Mouse (Mus musculus): Measurements from ENCODE around the gene Cgref1. TPM values are rescaled to one million over a fixed set of nuclear protein-coding genes. Genes with fewer than 3 reads are reported as not detected.

Gene Cgref1
- total RNA-seq, 1 experiment from 2014 or later = not detected

DNA sequence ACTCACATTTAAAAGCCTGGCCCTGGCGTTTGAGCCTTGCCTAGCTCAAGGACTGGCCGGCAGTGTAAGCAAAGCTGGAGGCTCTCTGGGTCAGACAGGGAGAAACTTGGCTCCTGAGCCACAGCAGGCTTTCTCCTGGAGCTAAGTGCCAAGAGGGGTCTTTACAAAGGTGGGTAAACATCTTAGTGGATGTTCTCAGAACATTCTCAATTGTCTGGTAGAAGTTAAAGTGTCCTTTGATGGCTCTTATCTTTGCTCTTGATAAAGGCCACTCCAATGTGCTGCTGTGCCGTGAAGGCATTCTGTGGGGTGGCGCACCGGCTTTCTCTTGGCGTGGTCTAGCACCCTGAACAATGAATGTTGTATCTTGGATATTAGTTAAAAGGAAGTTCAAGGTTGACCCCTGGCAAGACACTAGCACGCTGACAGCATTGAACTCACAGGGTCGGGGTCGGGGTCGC is 22.8 kb downstream of the Cgref1 start:
- ATAC-seq (replicated peaks in 1 of 2; ENCODE audit: insufficient read depth in 1 of 2, low FRiP score in 2 of 2, low TSS enrichment in 1 of 2, low read depth in 1 of 2, poor library complexity in 2 of 2, severe bottlenecking in 2 of 2) = no peak

- ATAC-seq (replicated peaks in 1 of 2; ENCODE audit: insufficient read depth in 1 of 2, low FRiP score in 2 of 2, low TSS enrichment in 1 of 2, low read depth in 1 of 2, poor library complexity in 2 of 2, severe bottlenecking in 2 of 2) = peak; percentile 90 to 95
These were observed 23.9 kb downstream of the Cgref1 start, which contains the start of gene Khk for GRCm38 (mm10) chr5:30921256-30922033. Khk (plus strand) TSS chr5:30921431.

- ATAC-seq (replicated peaks in 1 of 2; ENCODE audit: insufficient read depth in 1 of 2, low FRiP score in 2 of 2, low TSS enrichment in 1 of 2, low read depth in 1 of 2, poor library complexity in 2 of 2, severe bottlenecking in 2 of 2) = no peak
These were observed 24.8 kb downstream of the Cgref1 start for GRCm38 (mm10) chr5:30920621-30921020.

DNA sequence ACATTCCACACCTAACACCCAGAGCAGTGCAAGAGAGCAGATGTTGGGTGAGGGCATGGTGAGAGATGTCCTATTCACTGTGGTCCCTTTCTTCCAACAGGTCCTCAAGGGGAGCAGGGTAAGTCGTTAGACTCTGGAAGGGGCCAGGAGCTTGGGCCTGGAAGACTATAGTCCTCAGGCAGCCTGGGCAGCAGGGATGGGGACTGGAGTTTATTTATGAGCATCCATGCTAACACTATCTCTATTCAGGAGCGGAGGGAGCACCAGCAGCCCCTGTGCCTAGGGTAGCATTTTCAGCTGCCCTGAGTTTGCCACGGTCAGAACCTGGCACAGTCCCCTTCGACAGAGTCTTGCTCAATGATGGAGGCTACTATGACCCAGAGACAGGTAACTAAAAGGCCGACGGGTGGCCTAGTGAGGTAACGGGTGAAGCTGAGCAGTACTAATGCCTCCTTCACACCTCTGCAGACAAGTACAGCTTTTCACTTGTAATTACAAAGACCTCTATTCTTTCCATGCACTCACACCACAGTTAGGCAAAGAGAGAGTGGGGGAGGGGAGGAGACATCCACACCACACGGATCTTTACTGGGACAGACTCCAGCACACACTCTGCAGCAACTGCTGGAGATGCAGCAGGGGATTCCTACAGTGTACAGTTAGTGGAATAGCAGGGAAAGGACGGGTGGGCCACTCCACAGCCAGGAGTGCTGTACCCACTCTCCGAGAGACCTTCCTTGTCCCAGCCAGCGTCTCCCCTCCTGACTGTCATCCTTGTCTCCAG is 25.4 kb downstream of the Cgref1 start:
- ATAC-seq (replicated peaks in 1 of 2; ENCODE audit: insufficient read depth in 1 of 2, low FRiP score in 2 of 2, low TSS enrichment in 1 of 2, low read depth in 1 of 2, poor library complexity in 2 of 2, severe bottlenecking in 2 of 2) = no peak

GRCm38 (mm10) chr5:30918691-30919090 is 26.7 kb downstream of the Cgref1 start:
- no peak for ATAC-seq (replicated peaks in 1 of 2; ENCODE audit: insufficient read depth in 1 of 2, low FRiP score in 2 of 2, low TSS enrichment in 1 of 2, low read depth in 1 of 2, poor library complexity in 2 of 2, severe bottlenecking in 2 of 2)

GRCm38 (mm10) chr5:30917891-30918670 is 27.3 kb downstream of the Cgref1 start:
- no peak for ATAC-seq (replicated peaks in 1 of 2; ENCODE audit: insufficient read depth in 1 of 2, low FRiP score in 2 of 2, low TSS enrichment in 1 of 2, low read depth in 1 of 2, poor library complexity in 2 of 2, severe bottlenecking in 2 of 2)

- no peak for ATAC-seq (replicated peaks in 1 of 2; ENCODE audit: insufficient read depth in 1 of 2, low FRiP score in 2 of 2, low TSS enrichment in 1 of 2, low read depth in 1 of 2, poor library complexity in 2 of 2, severe bottlenecking in 2 of 2)
These were observed 28.0 kb downstream of the Cgref1 start for GRCm38 (mm10) chr5:30917348-30917747.

GRCm38 (mm10) chr5:30916841-30917240 is 28.6 kb downstream of the Cgref1 start:
- no peak for ATAC-seq (replicated peaks in 1 of 2; ENCODE audit: insufficient read depth in 1 of 2, low FRiP score in 2 of 2, low TSS enrichment in 1 of 2, low read depth in 1 of 2, poor library complexity in 2 of 2, severe bottlenecking in 2 of 2)

GRCm38 (mm10) chr5:30915974-30916433 is 29.4 kb downstream of the Cgref1 start:
- peak; percentile 58 to 59 for ATAC-seq (replicated peaks in 1 of 2; ENCODE audit: insufficient read depth in 1 of 2, low FRiP score in 2 of 2, low TSS enrichment in 1 of 2, low read depth in 1 of 2, poor library complexity in 2 of 2, severe bottlenecking in 2 of 2)

GRCm38 (mm10) chr5:30915456-30915855 is 29.9 kb downstream of the Cgref1 start:
- ATAC-seq (replicated peaks in 1 of 2; ENCODE audit: insufficient read depth in 1 of 2, low FRiP score in 2 of 2, low TSS enrichment in 1 of 2, low read depth in 1 of 2, poor library complexity in 2 of 2, severe bottlenecking in 2 of 2) = no peak

DNA sequence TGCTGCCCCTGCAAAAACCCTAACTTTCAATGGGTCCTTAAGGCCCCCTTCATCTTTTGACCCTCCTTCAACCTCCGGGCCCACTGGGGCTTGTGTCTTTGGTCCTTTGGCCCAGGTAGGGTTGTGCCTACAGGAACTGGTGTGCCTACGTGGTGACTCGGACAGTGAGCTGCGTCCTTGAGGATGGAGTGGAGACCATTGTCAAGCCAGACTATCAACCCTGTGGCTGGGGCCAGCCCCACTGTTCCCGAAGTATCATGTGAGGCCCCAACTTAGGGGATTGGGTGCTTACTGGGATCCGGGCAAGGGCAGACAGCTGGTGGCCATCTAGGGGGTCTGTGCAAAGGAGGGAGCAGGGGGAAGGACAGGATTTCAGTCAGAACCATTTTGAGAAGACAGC is 30.5 kb downstream of the Cgref1 start:
- no peak for ATAC-seq (replicated peaks in 1 of 2; ENCODE audit: insufficient read depth in 1 of 2, low FRiP score in 2 of 2, low TSS enrichment in 1 of 2, low read depth in 1 of 2, poor library complexity in 2 of 2, severe bottlenecking in 2 of 2)

- ATAC-seq (replicated peaks in 1 of 2; ENCODE audit: insufficient read depth in 1 of 2, low FRiP score in 2 of 2, low TSS enrichment in 1 of 2, low read depth in 1 of 2, poor library complexity in 2 of 2, severe bottlenecking in 2 of 2) = no peak
These were observed 31.2 kb downstream of the Cgref1 start for GRCm38 (mm10) chr5:30914101-30914635.

DNA sequence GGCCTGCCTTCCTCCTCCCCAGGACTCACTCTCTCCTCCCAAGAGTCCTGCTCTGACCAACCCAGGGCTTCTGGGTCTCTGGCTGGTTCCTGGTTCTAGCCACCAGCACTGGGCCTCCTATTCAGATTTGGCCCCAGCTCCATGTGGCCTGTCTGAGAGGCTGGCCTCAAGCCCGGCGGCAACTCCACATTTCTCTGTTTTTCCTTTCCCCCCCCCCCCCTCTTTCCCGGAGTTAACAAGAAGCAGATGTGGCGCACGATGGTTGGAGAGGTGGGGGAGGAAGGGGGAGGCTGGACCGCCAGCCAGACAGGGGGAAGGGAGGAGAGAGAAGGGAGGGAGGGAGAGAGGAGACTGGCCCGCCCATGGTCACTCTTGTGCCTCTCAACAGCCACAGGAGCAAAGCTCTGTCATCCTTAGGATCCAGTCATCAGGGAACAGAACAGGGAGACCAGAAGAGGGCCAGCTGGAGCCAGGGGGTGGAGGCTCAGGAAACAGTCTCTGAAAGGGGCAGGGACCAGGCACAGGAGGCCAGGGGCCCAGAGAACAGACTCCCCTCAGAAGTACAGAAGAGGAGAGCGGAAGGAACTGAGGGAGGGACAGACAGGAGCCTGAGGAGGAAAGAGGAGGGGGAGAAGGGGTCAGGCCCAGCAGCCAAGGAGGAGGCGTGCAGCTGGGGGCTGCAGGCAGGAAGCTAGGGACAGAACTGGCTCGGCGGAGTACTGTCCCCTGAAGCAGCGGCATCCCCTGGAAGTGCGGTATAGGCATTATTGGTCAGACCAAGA is 32.1 kb downstream of the Cgref1 start, which contains the start of gene Emilin1:
Gene Emilin1 (plus strand): TSS at position 343 of the 782 bp plus-strand sequence.
- peak; percentile 25 to 39; a peak in 3 of 4 replicates for ATAC-seq (replicated peaks in 1 of 2; ENCODE audit: insufficient read depth in 1 of 2, low FRiP score in 2 of 2, low TSS enrichment in 1 of 2, low read depth in 1 of 2, poor library complexity in 2 of 2, severe bottlenecking in 2 of 2)

GRCm38 (mm10) chr5:30912156-30912555 is 33.2 kb downstream of the Cgref1 start:
- ATAC-seq (replicated peaks in 1 of 2; ENCODE audit: insufficient read depth in 1 of 2, low FRiP score in 2 of 2, low TSS enrichment in 1 of 2, low read depth in 1 of 2, poor library complexity in 2 of 2, severe bottlenecking in 2 of 2) = no peak

- ATAC-seq (replicated peaks in 1 of 2; ENCODE audit: insufficient read depth in 1 of 2, low FRiP score in 2 of 2, low TSS enrichment in 1 of 2, low read depth in 1 of 2, poor library complexity in 2 of 2, severe bottlenecking in 2 of 2) = no peak
These were observed 34.9 kb downstream of the Cgref1 start for GRCm38 (mm10) chr5:30910481-30910880.

DNA sequence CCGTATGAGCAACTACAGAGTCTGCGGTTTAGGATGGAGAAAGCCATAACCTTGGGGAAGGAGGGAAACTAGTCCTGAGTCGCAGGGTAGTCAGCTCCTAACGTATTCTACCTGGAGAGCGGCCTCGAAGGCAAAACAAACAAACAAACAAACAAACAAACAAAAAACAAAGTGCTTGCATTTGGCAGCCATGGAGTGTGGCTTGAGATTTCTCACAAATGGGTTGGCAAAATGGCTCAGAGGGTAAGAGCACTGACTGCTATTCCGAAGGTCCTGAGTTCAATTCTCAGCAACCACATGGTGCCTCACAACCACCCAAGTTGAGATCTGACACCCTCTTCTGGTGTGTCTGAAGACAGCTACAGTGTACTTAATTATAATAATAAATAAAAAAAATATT is 35.5 kb downstream of the Cgref1 start:
- no peak for ATAC-seq (replicated peaks in 1 of 2; ENCODE audit: insufficient read depth in 1 of 2, low FRiP score in 2 of 2, low TSS enrichment in 1 of 2, low read depth in 1 of 2, poor library complexity in 2 of 2, severe bottlenecking in 2 of 2)

DNA sequence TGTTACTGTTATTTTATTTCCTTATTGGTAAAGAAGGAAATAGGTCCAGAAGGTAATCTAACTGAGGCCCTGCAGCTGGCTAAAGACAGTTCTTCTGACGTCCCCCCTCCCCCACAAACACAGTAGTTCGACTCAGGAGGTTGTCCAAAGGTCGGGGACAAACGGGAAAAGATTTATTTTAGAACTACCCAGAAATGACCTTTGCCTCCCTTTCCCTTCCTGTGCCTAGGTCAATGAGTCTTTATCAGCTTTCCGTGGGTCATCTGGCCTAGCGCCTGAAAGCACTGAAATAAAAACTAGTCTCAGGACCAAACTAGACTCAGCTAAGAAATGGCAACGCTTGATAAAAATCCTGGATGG is 36.1 kb downstream of the Cgref1 start:
- no peak for ATAC-seq (replicated peaks in 1 of 2; ENCODE audit: insufficient read depth in 1 of 2, low FRiP score in 2 of 2, low TSS enrichment in 1 of 2, low read depth in 1 of 2, poor library complexity in 2 of 2, severe bottlenecking in 2 of 2)

All from hematopoietic stem cell, adult 5-6 weeks (primary cell).